Mouse (Mus musculus) bone marrow, adult 2 months (tissue): ENCODE data around the gene Tmem179b.

Experiments
- CTCF ChIP-seq: fragments of 200-500 bp; IDR thresholded peaks from 2 replicates; pipeline ENCODE4 v1.5.1; 2011; ENCODE audit warnings: low read length, control low read depth; ENCODE audit not compliant: control insufficient read depth, insufficient read depth
- POLR2A ChIP-seq: fragments of 200-500 bp; IDR thresholded peaks from 2 replicates; pipeline ENCODE4 v1.6.1; 2011; ENCODE audit warnings: low read depth, mild to moderate bottlenecking, control low read depth, low read length, borderline replicate concordance; ENCODE audit not compliant: control insufficient read depth

DNA sequence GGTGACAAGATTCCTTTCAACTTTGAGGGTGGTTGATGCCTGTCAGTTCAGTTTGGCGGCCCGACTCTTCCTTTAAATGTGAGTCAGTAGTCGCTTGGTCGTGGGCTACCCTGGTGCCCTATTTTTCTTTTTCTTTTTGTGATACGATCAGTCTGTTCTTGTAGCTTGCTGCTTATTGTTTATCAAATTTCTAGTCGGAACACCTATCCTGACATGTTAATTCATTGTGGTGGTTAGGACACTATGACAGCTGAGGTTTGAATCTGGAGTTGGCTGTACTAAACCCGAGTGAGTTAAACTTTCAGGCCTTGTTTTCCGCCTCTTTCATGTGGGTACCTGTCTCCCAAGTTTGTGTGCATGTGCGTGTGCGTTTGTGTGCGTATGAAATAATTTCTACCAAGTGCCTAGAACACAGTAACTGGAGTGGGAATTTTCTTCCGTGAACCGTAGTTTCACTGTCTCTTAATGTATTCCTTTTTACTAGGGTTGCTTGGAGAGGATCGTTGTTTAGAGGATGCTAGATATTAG lies 16.7 kb downstream of the Tmem179b start:
- TF ChIP-seq CTCF: no peak
- TF ChIP-seq POLR2A: no peak
